In genomic region chr15:89289455-89289854, GRCm38 (mm10) we compare ENCODE assay signal across 27 mouse cellular contexts. TPM values are rescaled to one million over a fixed set of nuclear protein-coding genes. Genes with fewer than 3 reads are reported as not detected.
DNase-seq lines count a peak whose midpoint lies in the region; ATAC-seq and TF ChIP-seq lines count a peak whose summit lies in the region.
"Had no signal": no experiment of that assay in that cellular context is flagged by ENCODE, and none has a peak within 500 bp of the region (broad histone marks: within the 10 kb centered on the region; RNA-seq: fewer than 3 reads in every experiment).

No protein-coding gene starts in this region.

- no peak overlapping the region for H3ac ChIP-seq in myocyte (ENCODE audit: control insufficient read depth, insufficient read length)

- H3K4me2 ChIP-seq in heart, embryonic 12.5 days, result no peak overlapping the region
- no peak overlapping the region for H3K4me2 ChIP-seq in myocyte (ENCODE audit: low read depth)
- no peak overlapping the region for H3K4me2 ChIP-seq in intestine, embryonic 15.5 days (replicated peaks)
- no peak overlapping the region for H3K4me2 ChIP-seq in hindbrain, postnatal 0 days (ENCODE audit: low read depth, low read length)

- WGBS in heart, embryonic 12.5 days, result 95% methylated on average over 11 of the region's 11 CpGs
- WGBS in intestine, embryonic 15.5 days, result 94% methylated on average over 11 of the region's 11 CpGs
- WGBS in hindbrain, postnatal 0 days, result 95% methylated on average over 11 of the region's 11 CpGs

- H3K4me1 ChIP-seq in heart, embryonic 12.5 days (replicated peaks), result peaks cover 7% of the 10 kb centered on the region; the same call in 1 of the 2 replicates
- H3K4me1 ChIP-seq in E14TG2a.4 (replicated peaks; ENCODE audit: low read depth, low read length), result peaks cover 5% of the 10 kb centered on the region
- no peaks in the 10 kb centered on the region for H3K4me1 ChIP-seq in intestine, embryonic 15.5 days (replicated peaks)
- no peaks in the 10 kb centered on the region for H3K4me1 ChIP-seq in hindbrain, postnatal 0 days (ENCODE audit: insufficient read depth, low read length)

- no peaks in the 10 kb centered on the region for H3K79me2 ChIP-seq in myocyte (ENCODE audit: control insufficient read depth, insufficient read depth)

- no peak overlapping the region for H3K27ac ChIP-seq in heart, embryonic 12.5 days (ENCODE audit: poor library complexity, severe bottlenecking)
- no peak overlapping the region for H3K27ac ChIP-seq in intestine, embryonic 15.5 days
- no peak overlapping the region for H3K27ac ChIP-seq in hindbrain, postnatal 0 days

- no peak for TF ChIP-seq CTCF in E14TG2a.4 (conservative IDR thresholded peaks at IDR 0.05; ENCODE audit: low read length)
- TF ChIP-seq CTCF in hindbrain, postnatal 0 days (IDR thresholded peaks at IDR 0.05; ENCODE audit: low read depth), result no peak

- H3K9me3 ChIP-seq in heart, embryonic 12.5 days (replicated peaks), result no peaks in the 10 kb centered on the region
- no peaks in the 10 kb centered on the region for H3K9me3 ChIP-seq in E14TG2a.4 (ENCODE audit: low read length)
- H3K9me3 ChIP-seq in intestine, embryonic 15.5 days, result no peaks in the 10 kb centered on the region
- no peaks in the 10 kb centered on the region for H3K9me3 ChIP-seq in hindbrain, postnatal 0 days (ENCODE audit: low read length)
- H3K9me3 ChIP-seq: G1E had no signal

- H3K9ac ChIP-seq in heart, embryonic 12.5 days, result no peak overlapping the region
- H3K9ac ChIP-seq in intestine, embryonic 15.5 days, result no peak overlapping the region
- H3K9ac ChIP-seq in hindbrain, postnatal 0 days (replicated peaks; ENCODE audit: low read length), result no peak overlapping the region

- ATAC-seq in heart, embryonic 12.5 days (ENCODE audit: insufficient number of reproducible peaks, low FRiP score), result no peak
- no peak for ATAC-seq in intestine, embryonic 15.5 days
- no peak for ATAC-seq in hindbrain, postnatal 0 days
- ATAC-seq: activated CD4-positive, CD25-positive, alpha-beta regulatory T cell, adult 4 months; CD4-positive, CD25-positive, alpha-beta regulatory T cell, adult 4 months; Patski had no signal

- no peaks in the 10 kb centered on the region for H3K27me3 ChIP-seq in heart, embryonic 12.5 days (replicated peaks)
- H3K27me3 ChIP-seq in E14TG2a.4 (ENCODE audit: insufficient read depth, low read length) (no peaks in the 10 kb centered on the region), myocyte (ENCODE audit: control insufficient read depth, insufficient read depth, insufficient read length) (no peaks in the 10 kb centered on the region)
- H3K27me3 ChIP-seq in intestine, embryonic 15.5 days (replicated peaks), result no peaks in the 10 kb centered on the region
- no peaks in the 10 kb centered on the region for H3K27me3 ChIP-seq in hindbrain, postnatal 0 days (ENCODE audit: insufficient read depth, low read length)
- H3K27me3 ChIP-seq: CH12.LX, Patski had no signal

- H3K36me3 ChIP-seq in heart, embryonic 12.5 days, result peaks cover 90% of the 10 kb centered on the region
- peaks cover 97% of the 10 kb centered on the region for H3K36me3 ChIP-seq in E14TG2a.4 (ENCODE audit: insufficient read depth, low read length)
- H3K36me3 ChIP-seq in myocyte (ENCODE audit: control insufficient read depth, insufficient read depth), result peaks cover 59% of the 10 kb centered on the region
- peaks cover 42% of the 10 kb centered on the region for H3K36me3 ChIP-seq in intestine, embryonic 15.5 days
- H3K36me3 ChIP-seq in hindbrain, postnatal 0 days (ENCODE audit: insufficient read depth, low read length), result peaks cover 69% of the 10 kb centered on the region

- TF ChIP-seq POLR2A in myocyte (IDR thresholded peaks at IDR 0.05; ENCODE audit: insufficient read length, low read depth), result no peak

- H3K4me3 ChIP-seq in heart, embryonic 12.5 days, result no peak overlapping the region
- H3K4me3 ChIP-seq in E14TG2a.4 (replicated peaks; ENCODE audit: low read length) (peak overlapping the region; percentile 35; the same call in 1 of the 2 replicates), myocyte (no peak overlapping the region)
- H3K4me3 ChIP-seq in intestine, embryonic 15.5 days (replicated peaks), result no peak overlapping the region
- H3K4me3 ChIP-seq in hindbrain, postnatal 0 days (ENCODE audit: low read length), result no peak overlapping the region

- DNase-seq in cerebellum, adult 11-12 months, result peak; percentile 26
- DNase-seq in cerebellum, adult 9-10 months, result no peak
- peak; percentile 82 for DNase-seq in heart, adult 11 months
- DNase-seq in hindbrain, postnatal 0 days (ENCODE audit: low spot score), result no peak
- DNase-seq: adrenal gland, adult 2 months; adrenal gland, adult 8-10 months; adrenal gland, postnatal 10 days; adrenal gland, postnatal 14 days; adrenal gland, postnatal 25 days; adrenal gland, postnatal 36 days; B cell, adult 2 months; cerebellum, adult 11 months; cerebellum, adult 18-20 months; cerebellum, adult 2 months had no signal

TF ChIP-seq in myocyte, 11 proteins besides CTCF, POLR2A, EP300 and RAD21:
- no peak for TF ChIP-seq REST (IDR thresholded peaks at IDR 0.05; ENCODE audit: insufficient read depth, insufficient read length)
- TF ChIP-seq MYOD1 (IDR thresholded peaks at IDR 0.05; ENCODE audit: control insufficient read depth in 1 of 3, insufficient read length in 2 of 3, low read depth in 2 of 3), result peak in 1 of 3 experiments; percentile 32
- peak; percentile 46 for TF ChIP-seq POLR2AphosphoS2 (IDR thresholded peaks at IDR 0.05; ENCODE audit: insufficient read length, low read depth)
- peak in 2 of 3 experiments; percentile 42 to 54 for TF ChIP-seq MYOG (IDR thresholded peaks at IDR 0.05; ENCODE audit: control insufficient read depth in 1 of 3, insufficient read depth in 1 of 3, insufficient read length in 2 of 3, low read depth in 2 of 3)
TF ChIP-seq in myocyte: peak in this region for 3.

RNA-seq across cellular contexts. Expression of gene Sbf1, which starts 25.7 kb away (rescaled TPM):
- polyA plus RNA-seq in heart, embryonic 12.5 days (2016; fragmentation: Nextera tagmentation; extraction: Ambion mirVana), result 45.0 and 46.3 TPM in 2 replicates
- polyA plus RNA-seq in myocyte (2012; fragmentation: generic; extraction: Trizol), result 222 TPM
- polyA plus RNA-seq in intestine, embryonic 15.5 days (2015; fragmentation: Nextera tagmentation; extraction: Ambion mirVana), result 35.1 and 38.8 TPM in 2 replicates
- 265 and 324 TPM in 2 replicates for total RNA-seq in hindbrain, postnatal 0 days (2014; rRNA removed)
- 69.5 and 70.7 TPM in 2 replicates for polyA plus RNA-seq in hindbrain, postnatal 0 days (2015; fragmentation: Nextera tagmentation; extraction: Ambion mirVana)

RNA-seq across cellular contexts. Expression of gene Adm2, which starts 33.1 kb away (rescaled TPM):
- polyA plus RNA-seq in heart, embryonic 12.5 days (2016; fragmentation: Nextera tagmentation; extraction: Ambion mirVana), result 0.77 and 1.0 TPM in 2 replicates
- 71.1 TPM for polyA plus RNA-seq in myocyte (2012; fragmentation: generic; extraction: Trizol)
- polyA plus RNA-seq in intestine, embryonic 15.5 days (2015; fragmentation: Nextera tagmentation; extraction: Ambion mirVana), result 1.4 and 1.5 TPM in 2 replicates
- not detected in 2 replicates for total RNA-seq in hindbrain, postnatal 0 days (2014; rRNA removed)
- polyA plus RNA-seq in hindbrain, postnatal 0 days (2015; fragmentation: Nextera tagmentation; extraction: Ambion mirVana), result not detected in 2 replicates
- total RNA-seq: adrenal gland, adult 18-20 months; adrenal gland, adult 2 months; adrenal gland, adult 8-10 months; adrenal gland, postnatal 10 days; adrenal gland, postnatal 14 days; adrenal gland, postnatal 25 days; adrenal gland, postnatal 36 days; G1E had no signal
- polyA plus RNA-seq: activated CD4-positive, CD25-positive, alpha-beta regulatory T cell, adult 4 months; brain, embryonic 14.5 days; CD4-positive, CD25-positive, alpha-beta regulatory T cell, adult 4 months; cerebellum, adult 2 months had no signal

RNA-seq across cellular contexts. Expression of gene Miox, which starts 44.7 kb away (rescaled TPM):
- not detected in 2 replicates for polyA plus RNA-seq in heart, embryonic 12.5 days (2016; fragmentation: Nextera tagmentation; extraction: Ambion mirVana)
- 0.04 TPM for polyA plus RNA-seq in myocyte (2012; fragmentation: generic; extraction: Trizol)
- polyA plus RNA-seq in intestine, embryonic 15.5 days (2015; fragmentation: Nextera tagmentation; extraction: Ambion mirVana), result 0.32 and 0.36 TPM in 2 replicates
- total RNA-seq in hindbrain, postnatal 0 days (2014; rRNA removed), result not detected in 2 replicates
- polyA plus RNA-seq in hindbrain, postnatal 0 days (2015; fragmentation: Nextera tagmentation; extraction: Ambion mirVana), result not detected in 2 replicates
- total RNA-seq: adrenal gland, adult 2 months; adrenal gland, postnatal 14 days; adrenal gland, postnatal 25 days; adrenal gland, postnatal 36 days; CH12.LX; MEL had no signal
- polyA plus RNA-seq: activated CD4-positive, CD25-positive, alpha-beta regulatory T cell, adult 4 months; brain, embryonic 14.5 days; C2C12; CD4-positive, CD25-positive, alpha-beta regulatory T cell, adult 4 months; cerebellum, adult 2 months; G1E; Patski had no signal

Comparison
In these comparisons a context has a peak if more than half of its experiments do, and no peak if none do; other contexts are left out.
1. DNase-seq: peak in cerebellum, adult 11-12 months (single experiment) and heart, adult 11 months (single experiment); none in cerebellum, adult 9-10 months (single experiment) and hindbrain, postnatal 0 days (single experiment).
2. RNA of gene Adm2, which starts 33.1 kb away (polyA plus RNA-seq): 71.1 TPM in myocyte (single experiment); 1.4 to 1.5 TPM in intestine, embryonic 15.5 days, 0.77 to 1.0 TPM in heart, embryonic 12.5 days and not detected in hindbrain, postnatal 0 days; every median in the first group is over 10 times any median in the second.